Mouse (Mus musculus) stomach, embryonic 15.5 days (tissue): ENCODE measurements at regions not wholly inside any gene's neighbourhood (a gene's known extent, or its start where the extent isn't known, plus 50 kb on each side); places are given as distances from the start of the nearest gene placed in this dataset.

Experiments
- ATAC-seq: fragments of 200-750 bp; cut with Nextera tagmentation; 2 replicates; pipeline ENCODE4 v1.8.0; 2017; ENCODE audit warnings: low read depth, moderate number of reproducible peaks, moderate TSS enrichment; ENCODE audit not compliant: insufficient read depth, low FRiP score
- H3K27ac ChIP-seq: fragments of 300-500 bp; sonication (generic); 2 replicates; pipeline ENCODE4 v1.5.1; 2015; ENCODE audit warnings: mild to moderate bottlenecking, inconsistent platforms
- H3K27me3 ChIP-seq: fragments of 300-500 bp; sonication (generic); replicated peaks from 2 replicates; pipeline ENCODE4 v1.6.1; 2015; ENCODE audit warnings: inconsistent platforms
- H3K36me3 ChIP-seq: fragments of 300-500 bp; sonication (generic); 2 replicates; pipeline ENCODE4 v1.6.1; 2015; ENCODE audit warnings: inconsistent platforms
- H3K4me1 ChIP-seq: fragments of 300-500 bp; sonication (generic); 2 replicates; pipeline ENCODE4 v1.6.1; 2015; ENCODE audit warnings: inconsistent platforms
- H3K4me2 ChIP-seq: fragments of 300-500 bp; sonication (generic); 2 replicates; pipeline ENCODE4 v1.6.1; 2015; ENCODE audit warnings: mild to moderate bottlenecking, inconsistent platforms
- H3K4me3 ChIP-seq: fragments of 300-500 bp; sonication (generic); replicated peaks from 2 replicates; pipeline ENCODE4 v1.5.1; 2015; ENCODE audit warnings: inconsistent platforms
- H3K9ac ChIP-seq: fragments of 300-500 bp; sonication (generic); 2 replicates; pipeline ENCODE4 v1.6.1; 2015; ENCODE audit warnings: inconsistent platforms
- H3K9me3 ChIP-seq: fragments of 300-500 bp; sonication (generic); 2 replicates; pipeline ENCODE4 v1.6.1; 2016; ENCODE audit warnings: inconsistent platforms
- WGBS: fragments of 180-500 bp; shearing (Covaris S2); methylation state at CpG from one replicate; pipeline ENCODE4 v1.1.7; 2015; 5-methylcytosine and 5-hydroxymethylcytosine counted together

GRCm38 (mm10) chr14:105662839-105663238 is 233.8 kb downstream of the Spry2 start:
- Histone ChIP-seq H3K27ac (no peak overlapping the region), H3K4me2 (no peak overlapping the region), H3K36me3 (no peaks in the 10 kb centered on the region), H3K4me1 (no peaks in the 10 kb centered on the region), H3K9ac (no peak overlapping the region), H3K9me3 (no peaks in the 10 kb centered on the region), H3K4me3 (no peak overlapping the region), H3K27me3 (no peaks in the 10 kb centered on the region)
- 78% methylated on average over 6 of the region's 6 CpGs for WGBS
- ATAC-seq, result no peak

GRCm38 (mm10) chr14:105658316-105658715 is 238.3 kb downstream of the Spry2 start:
- H3K27me3 ChIP-seq, result no peaks in the 10 kb centered on the region
- H3K36me3 ChIP-seq, result no peaks in the 10 kb centered on the region
- 87% methylated on average over 2 of the region's 2 CpGs for WGBS
- H3K4me1 ChIP-seq, result no peaks in the 10 kb centered on the region
- no peak overlapping the region for H3K9ac ChIP-seq
- no peak overlapping the region for H3K27ac ChIP-seq
- H3K4me2 ChIP-seq, result no peak overlapping the region
- no peaks in the 10 kb centered on the region for H3K9me3 ChIP-seq
- no peak for ATAC-seq
- H3K4me3 ChIP-seq, result no peak overlapping the region

GRCm38 (mm10) chr14:105647166-105647565 is 249.5 kb downstream of the Spry2 start:
- H3K36me3 ChIP-seq, result no peaks in the 10 kb centered on the region
- no peak overlapping the region for H3K9ac ChIP-seq
- no peaks in the 10 kb centered on the region for H3K4me1 ChIP-seq
- 69% methylated on average over 3 of the region's 3 CpGs for WGBS
- no peak for ATAC-seq
- no peak overlapping the region for H3K4me2 ChIP-seq
- H3K27me3 ChIP-seq, result no peaks in the 10 kb centered on the region
- H3K9me3 ChIP-seq, result no peaks in the 10 kb centered on the region
- no peak overlapping the region for H3K4me3 ChIP-seq
- no peak overlapping the region for H3K27ac ChIP-seq

GRCm38 (mm10) chr14:105644428-105644827 is 252.2 kb downstream of the Spry2 start:
- H3K9ac ChIP-seq, result no peak overlapping the region
- no peak for ATAC-seq
- WGBS, result 90% methylated on average over 2 of the region's 2 CpGs
- H3K36me3 ChIP-seq, result no peaks in the 10 kb centered on the region
- no peak overlapping the region for H3K4me3 ChIP-seq
- no peaks in the 10 kb centered on the region for H3K4me1 ChIP-seq
- H3K4me2 ChIP-seq, result no peak overlapping the region
- H3K27me3 ChIP-seq, result no peaks in the 10 kb centered on the region
- H3K9me3 ChIP-seq, result no peaks in the 10 kb centered on the region
- no peak overlapping the region for H3K27ac ChIP-seq

- ATAC-seq, result no peak
- WGBS, result 91% methylated on average over 7 of the region's 7 CpGs
Measured at GRCm38 (mm10) chr14:105643285-105643957, 253.2 kb downstream of the Spry2 start.

GRCm38 (mm10) chr14:105632335-105632734 is 264.3 kb downstream of the Spry2 start:
- H3K36me3 ChIP-seq, result no peaks in the 10 kb centered on the region
- no peaks in the 10 kb centered on the region for H3K27me3 ChIP-seq
- 82% methylated on average over 4 of the region's 4 CpGs for WGBS
- no peak overlapping the region for H3K27ac ChIP-seq
- H3K4me2 ChIP-seq, result no peak overlapping the region
- no peak overlapping the region for H3K9ac ChIP-seq
- H3K9me3 ChIP-seq, result no peaks in the 10 kb centered on the region
- H3K4me3 ChIP-seq, result no peak overlapping the region
- ATAC-seq, result no peak
- no peaks in the 10 kb centered on the region for H3K4me1 ChIP-seq

More at GRCm38 (mm10) chr14:105643285-105643957, 253.2 kb downstream of the Spry2 start:
- Histone ChIP-seq H3K9ac (no peak overlapping the region), H3K9me3 (no peaks in the 10 kb centered on the region), H3K4me1 (no peaks in the 10 kb centered on the region), H3K27ac (no peak overlapping the region), H3K4me2 (no peak overlapping the region), H3K4me3 (no peak overlapping the region), H3K27me3 (no peaks in the 10 kb centered on the region), H3K36me3 (no peaks in the 10 kb centered on the region)

- ATAC-seq, result no peak
- Histone ChIP-seq H3K36me3 (no peaks in the 10 kb centered on the region), H3K9ac (no peak overlapping the region), H3K9me3 (no peaks in the 10 kb centered on the region), H3K27ac (no peak overlapping the region), H3K27me3 (no peaks in the 10 kb centered on the region), H3K4me1 (no peaks in the 10 kb centered on the region), H3K4me3 (no peak overlapping the region), H3K4me2 (no peak overlapping the region)
- 78% methylated on average over 5 of the region's 5 CpGs for WGBS
Measured at GRCm38 (mm10) chr14:105631681-105632031, 265.0 kb downstream of the Spry2 start.

GRCm38 (mm10) chr14:105630867-105631680 is 265.5 kb downstream of the Spry2 start:
- no peak overlapping the region for H3K4me3 ChIP-seq
- no peaks in the 10 kb centered on the region for H3K4me1 ChIP-seq
- WGBS, result 88% methylated on average over 9 of the region's 9 CpGs
- no peak for ATAC-seq
- no peak overlapping the region for H3K4me2 ChIP-seq
- H3K27ac ChIP-seq, result no peak overlapping the region
- no peak overlapping the region for H3K9ac ChIP-seq
- H3K36me3 ChIP-seq, result no peaks in the 10 kb centered on the region
- no peaks in the 10 kb centered on the region for H3K27me3 ChIP-seq
- H3K9me3 ChIP-seq, result no peaks in the 10 kb centered on the region

- WGBS, result 78% methylated on average over 5 of the region's 5 CpGs
- no peak for ATAC-seq
- no peak overlapping the region for H3K9ac ChIP-seq
Measured at GRCm38 (mm10) chr14:105630444-105630843, 266.2 kb downstream of the Spry2 start.

GRCm38 (mm10) chr14:105628673-105629072 is 267.9 kb downstream of the Spry2 start:
- H3K9ac ChIP-seq, result no peak overlapping the region
- WGBS, result 75% methylated on average over 3 of the region's 3 CpGs
- H3K4me2 ChIP-seq, result no peak overlapping the region
- no peaks in the 10 kb centered on the region for H3K27me3 ChIP-seq
- no peak overlapping the region for H3K4me3 ChIP-seq
- no peaks in the 10 kb centered on the region for H3K36me3 ChIP-seq
- no peaks in the 10 kb centered on the region for H3K9me3 ChIP-seq
- no peak for ATAC-seq
- no peaks in the 10 kb centered on the region for H3K4me1 ChIP-seq
- H3K27ac ChIP-seq, result no peak overlapping the region

More at GRCm38 (mm10) chr14:105630444-105630843, 266.2 kb downstream of the Spry2 start:
- H3K27ac ChIP-seq, result no peak overlapping the region
- H3K4me2 ChIP-seq, result no peak overlapping the region
- H3K4me1 ChIP-seq, result no peaks in the 10 kb centered on the region
- no peaks in the 10 kb centered on the region for H3K27me3 ChIP-seq
- H3K4me3 ChIP-seq, result no peak overlapping the region
- H3K36me3 ChIP-seq, result no peaks in the 10 kb centered on the region
- H3K9me3 ChIP-seq, result no peaks in the 10 kb centered on the region

- Histone ChIP-seq H3K4me2 (no peak overlapping the region), H3K27ac (no peak overlapping the region), H3K27me3 (no peaks in the 10 kb centered on the region), H3K36me3 (no peaks in the 10 kb centered on the region), H3K9me3 (no peaks in the 10 kb centered on the region), H3K4me1 (no peaks in the 10 kb centered on the region), H3K4me3 (no peak overlapping the region), H3K9ac (no peak overlapping the region)
- no peak for ATAC-seq
- 78% methylated on average over 7 of the region's 7 CpGs for WGBS
Measured at GRCm38 (mm10) chr14:105624387-105624786, 272.2 kb downstream of the Spry2 start.

GRCm38 (mm10) chr14:105622166-105622565 is 274.5 kb downstream of the Spry2 start:
- no peaks in the 10 kb centered on the region for H3K36me3 ChIP-seq
- ATAC-seq, result no peak
- no peak overlapping the region for H3K27ac ChIP-seq
- no peak overlapping the region for H3K4me3 ChIP-seq
- H3K4me1 ChIP-seq, result no peaks in the 10 kb centered on the region
- no peaks in the 10 kb centered on the region for H3K27me3 ChIP-seq
- WGBS, result 95% methylated on average over 5 of the region's 5 CpGs
- H3K9ac ChIP-seq, result no peak overlapping the region
- H3K9me3 ChIP-seq, result no peaks in the 10 kb centered on the region
- H3K4me2 ChIP-seq, result no peak overlapping the region
